Mouse (Mus musculus) heart, adult 2 months (tissue): Measurements from ENCODE around the gene Coq7. TPM values are rescaled to one million over a fixed set of nuclear protein-coding genes. Genes with fewer than 3 reads are reported as not detected.

Experiments used
- DNase-seq, 2 experiments: peaks; one replicate each; pipeline ENCODE4 v3.0.0; 2021
- H3K27ac ChIP-seq: fragments of 200-600 bp; 2 replicates; pipeline ENCODE4 v1.8.1; 2022
- H3K27me3 ChIP-seq: fragments of 200-500 bp; 2 replicates; pipeline ENCODE4 v1.6.1; 2012; ENCODE audit warnings: mild to moderate bottlenecking, low read length, inconsistent platforms, mixed read lengths; ENCODE audit not compliant: control insufficient read depth, insufficient read depth
- H3K36me3 ChIP-seq: fragments of 200-500 bp; 2 replicates; pipeline ENCODE4 v1.6.1; 2012; ENCODE audit warnings: low read length, inconsistent platforms; ENCODE audit not compliant: control insufficient read depth, insufficient read depth
- H3K4me1 ChIP-seq: fragments of 200-500 bp; 2 replicates; pipeline ENCODE4 v1.6.1; 2011; ENCODE audit warnings: low read length; ENCODE audit not compliant: control insufficient read depth, insufficient read depth
- H3K4me3 ChIP-seq: fragments of 200-600 bp; 2 replicates; pipeline ENCODE4 v1.8.1; 2022
- H3K79me2 ChIP-seq: fragments of 200-500 bp; replicated peaks from 2 replicates; pipeline ENCODE4 v1.6.1; 2012; ENCODE audit warnings: mild to moderate bottlenecking, inconsistent platforms, low read length, moderate library complexity, mixed read lengths; ENCODE audit not compliant: control insufficient read depth, insufficient read depth
- H3K9ac ChIP-seq: fragments of 200-500 bp; 2 replicates; pipeline ENCODE4 v1.6.1; 2012; ENCODE audit warnings: low read depth, mild to moderate bottlenecking, control low read depth, inconsistent platforms, low read length, mixed read lengths
- CTCF ChIP-seq: fragments of 200-600 bp; IDR thresholded peaks from 2 replicates; pipeline ENCODE4 v1.8.1; 2022; ENCODE audit warnings: antibody characterized with exemption, mild to moderate bottlenecking, moderate library complexity
- EP300 ChIP-seq: fragments of 200-500 bp; IDR thresholded peaks from 2 replicates; pipeline ENCODE4 v1.6.1; 2011; ENCODE audit warnings: low read depth, low read length, control low read depth; ENCODE audit not compliant: insufficient read depth
- POLR2A ChIP-seq: fragments of 200-500 bp; IDR thresholded peaks from 2 replicates; pipeline ENCODE4 v1.6.1; 2011; ENCODE audit warnings: mild to moderate bottlenecking, low read depth, low read length, control low read depth; ENCODE audit not compliant: insufficient read depth
- WGBS: fragments of 180-500 bp; shearing (Covaris S2); methylation state at CpG from one replicate; pipeline ENCODE4 v1.1.7; 2018; 5-methylcytosine and 5-hydroxymethylcytosine counted together
- intact Hi-C: fragments of 180-260 bp; cut with DNase I; formaldehyde crosslinking; loops from one replicate; pipeline ENCODE4 v1.15.1; 2025
- polyA plus RNA-seq: library from polyadenylated mRNA; depleted of rRNA; stranded (reverse); fragments of >200 nt; gene quantifications from 2 replicates; pipeline ENCODE4 v1.2.3, GENCODE M21; 2012
- total RNA-seq, 2 experiments: library from RNA; stranded (reverse); gene quantifications; 2 replicates each; pipeline ENCODE4 v1.2.3; 2021

Coq7 gene
- total and polyA plus RNA-seq, 3 experiments, result 110 to 151 (median 128) TPM

DNA sequence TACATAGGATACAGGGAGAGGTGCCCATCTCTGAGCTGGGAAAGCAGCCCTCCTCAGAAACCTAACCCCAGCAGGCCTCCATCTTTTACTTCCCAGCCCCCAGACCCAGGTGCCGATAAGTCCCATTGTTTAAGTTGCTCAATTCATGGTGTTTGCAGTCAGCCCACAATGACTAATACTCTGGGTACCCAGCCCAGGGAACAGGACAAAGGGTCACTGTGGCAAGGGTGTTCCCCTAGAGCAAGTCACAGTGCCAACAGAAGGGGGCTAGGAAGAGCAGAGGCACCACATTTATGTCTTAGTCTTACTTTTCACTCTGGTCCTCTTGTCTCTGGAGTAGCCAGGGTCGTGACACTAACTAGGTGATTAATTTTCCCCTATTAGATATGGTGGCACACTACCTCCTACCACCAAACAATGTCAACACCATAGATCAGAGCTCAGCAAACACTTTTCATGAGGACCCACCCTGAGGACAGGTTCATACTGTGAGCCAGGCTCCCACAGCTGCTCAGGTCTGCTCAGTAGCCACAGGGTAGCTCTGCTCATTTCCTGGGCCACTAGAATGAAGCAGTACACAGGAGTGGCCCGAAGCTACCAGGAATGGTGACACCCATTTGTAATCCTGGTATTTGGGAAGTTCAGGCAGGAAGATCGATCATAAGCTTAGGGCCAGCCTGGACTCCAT is 38.1 kb downstream of the Coq7 start:
- no peaks in the 10 kb centered on the region for H3K27me3 ChIP-seq
- DNase-seq, result no peak
- peaks cover 4% of the 10 kb centered on the region; the same call in 1 of the 2 replicates for H3K4me1 ChIP-seq
- no peak overlapping the region for H3K27ac ChIP-seq
- intact Hi-C loops, result no loop called here
- H3K36me3 ChIP-seq, result no peaks in the 10 kb centered on the region
- WGBS, result 84% methylated on average over 4 of the region's 4 CpGs
- peaks cover 2% of the 10 kb centered on the region; the same call in 1 of the 2 replicates for H3K79me2 ChIP-seq
- TF ChIP-seq POLR2A, result no peak
- no peak for TF ChIP-seq CTCF
- no peak for TF ChIP-seq EP300
- no peak overlapping the region for H3K4me3 ChIP-seq
- no peak overlapping the region for H3K9ac ChIP-seq

DNA sequence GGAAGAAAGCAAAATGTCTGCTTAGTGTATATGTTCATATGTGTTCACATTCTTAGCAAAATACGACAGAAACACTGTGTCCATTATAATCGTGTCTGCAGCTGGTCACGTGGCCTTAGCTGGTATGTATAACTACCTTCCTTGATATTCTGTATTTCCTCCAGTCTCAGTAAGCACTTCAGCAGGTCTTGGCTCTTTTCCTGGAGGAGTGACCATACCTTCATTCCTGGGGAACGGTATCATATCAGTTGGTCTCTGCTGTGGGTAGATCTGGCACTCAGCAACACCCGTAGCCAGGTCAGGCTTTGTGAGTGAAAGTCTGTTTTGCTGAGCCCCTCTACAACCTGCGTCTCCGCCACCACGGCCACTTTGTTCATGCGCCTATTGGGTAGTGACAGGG is 39.3 kb downstream of the Coq7 start:
- H3K79me2 ChIP-seq, result peaks cover 2% of the 10 kb centered on the region; the same call in 1 of the 2 replicates
- no peak overlapping the region for H3K9ac ChIP-seq
- no peak overlapping the region for H3K27ac ChIP-seq
- TF ChIP-seq CTCF, result no peak
- no peak for TF ChIP-seq EP300
- TF ChIP-seq POLR2A, result no peak
- H3K4me3 ChIP-seq, result no peak overlapping the region
- H3K4me1 ChIP-seq, result peaks cover 5% of the 10 kb centered on the region
- no peaks in the 10 kb centered on the region for H3K27me3 ChIP-seq
- 73% methylated on average over 9 of the region's 9 CpGs for WGBS
- peaks cover 6% of the 10 kb centered on the region for H3K36me3 ChIP-seq
- no peak for DNase-seq
- intact Hi-C loops, result loop anchor here (2.0 kb wide), 1 partner anchor 25 kb away; no protein-coding TSS in a partner anchor

DNA sequence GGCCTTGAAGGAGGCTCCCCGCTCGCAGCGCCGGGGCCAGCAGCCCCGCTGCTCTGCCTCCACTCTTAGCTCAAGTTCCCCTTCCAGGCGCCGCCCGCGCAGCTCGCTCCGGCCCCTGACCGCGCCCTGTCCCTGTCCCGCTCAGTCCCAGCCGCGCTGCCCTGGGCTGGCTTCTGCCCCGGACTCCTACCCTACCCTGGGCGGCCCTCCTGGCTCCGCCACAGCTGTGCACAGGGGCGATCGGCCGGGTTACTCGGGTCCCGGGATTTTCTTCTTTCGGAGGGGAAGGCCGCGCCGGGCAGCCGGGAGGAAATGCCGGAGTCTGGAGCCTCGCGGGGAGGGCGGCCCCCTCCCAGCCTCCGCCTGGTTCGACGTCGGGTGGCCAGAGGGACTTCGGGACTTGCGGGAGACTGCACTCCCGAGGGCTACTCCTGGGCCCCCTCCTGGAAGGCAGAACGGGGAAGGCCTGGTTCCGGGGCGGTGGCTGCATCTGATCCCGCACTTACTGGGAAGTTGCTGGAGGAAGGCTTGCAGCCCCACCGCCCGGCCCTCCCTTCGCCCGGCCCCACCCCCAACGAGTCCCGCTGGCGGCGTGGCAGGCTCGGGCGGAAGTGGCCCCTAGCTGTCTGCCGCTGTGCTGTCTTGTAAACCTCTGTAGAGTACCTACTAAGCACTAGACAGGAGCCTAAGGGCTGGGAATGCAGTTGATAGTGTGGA is 41.6 kb downstream of the Coq7 start, which contains the start of gene Itpripl2:
Gene Itpripl2 (minus strand): TSS at position 545 of the 717 bp plus-strand sequence.
- Histone ChIP-seq H3K27me3 (no peaks in the 10 kb centered on the region), H3K9ac (peak within 1 kb of the TSS; percentile 99), H3K27ac (peak within 1 kb of the TSS; percentile 99), H3K4me1 (peaks cover 11% of the 10 kb centered on the region), H3K79me2 (peaks cover 2% of the 10 kb centered on the region; the same call in 1 of the 2 replicates), H3K4me3 (peak within 1 kb of the TSS; percentile 88), H3K36me3 (peaks cover 18% of the 10 kb centered on the region)
- intact Hi-C loops, result loop anchor here (1.0 to 2.0 kb wide), 4 partner anchors 23 to 43 kb away; partner anchors contain the start of genes Coq7 and Syt17
- peak; percentile 76 for TF ChIP-seq POLR2A
- 0 out of 2 replicates have a peak, but pooled peaks have one; percentile 57 for TF ChIP-seq EP300
- peak; percentile 44 for TF ChIP-seq CTCF
- DNase-seq, result peak; percentile 91 to 92
- WGBS, result under 1% methylated on average over 55 of the region's 55 CpGs

DNA sequence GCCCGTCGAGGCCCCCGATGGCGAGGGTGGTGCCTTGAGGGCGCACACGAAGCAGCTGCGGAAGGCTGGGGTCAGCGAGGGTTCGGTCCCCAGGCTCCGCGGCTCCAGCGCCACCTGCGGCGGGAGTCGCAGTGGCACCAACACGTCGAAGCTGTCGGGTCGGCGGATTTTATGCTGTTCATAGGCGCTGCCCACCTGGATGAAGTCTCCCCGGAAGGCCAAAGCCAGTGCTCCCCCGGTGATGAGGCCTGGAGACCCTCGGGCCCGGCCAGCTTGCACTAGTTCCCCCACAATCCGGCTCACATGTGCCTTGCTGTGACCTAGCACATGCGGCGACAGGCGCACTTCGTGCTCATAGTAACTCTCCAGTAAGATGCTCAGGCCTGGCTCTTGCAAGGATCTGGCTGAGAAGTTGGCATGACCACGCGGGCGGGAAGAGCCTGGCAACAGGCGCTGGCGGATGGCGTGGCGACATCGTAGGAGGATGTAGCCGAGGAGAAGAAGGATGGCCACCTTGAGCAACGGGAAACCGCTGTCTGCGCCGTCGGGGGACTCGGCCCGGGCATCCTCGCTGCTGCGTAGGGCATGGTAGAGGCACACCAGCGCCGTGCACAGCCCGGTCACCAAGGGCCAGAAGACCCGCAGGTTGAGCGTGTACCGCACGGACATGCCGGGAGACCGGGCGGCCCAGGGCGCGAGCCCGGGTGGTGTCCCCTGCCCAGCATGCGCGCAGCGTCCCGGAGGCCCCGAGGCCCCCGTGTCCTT is 42.3 kb downstream of the Coq7 start:
- peaks cover 2% of the 10 kb centered on the region; the same call in 1 of the 2 replicates for H3K79me2 ChIP-seq
- 4% methylated on average over 67 of the region's 67 CpGs for WGBS
- peak overlapping the region; percentile 99 for H3K27ac ChIP-seq
- H3K36me3 ChIP-seq, result peaks cover 25% of the 10 kb centered on the region
- H3K27me3 ChIP-seq, result no peaks in the 10 kb centered on the region
- DNase-seq, result peak; percentile 59 to 76
- intact Hi-C loops, result loop anchor here (1.0 to 2.0 kb wide), 3 partner anchors 22 to 43 kb away; partner anchors contain the start of genes Coq7 and Syt17
- peak; percentile 68 for TF ChIP-seq CTCF
- TF ChIP-seq EP300, result no peak
- peaks cover 11% of the 10 kb centered on the region for H3K4me1 ChIP-seq
- peak overlapping the region; percentile 99 for H3K9ac ChIP-seq
- H3K4me3 ChIP-seq, result peak overlapping the region; percentile 88

DNA sequence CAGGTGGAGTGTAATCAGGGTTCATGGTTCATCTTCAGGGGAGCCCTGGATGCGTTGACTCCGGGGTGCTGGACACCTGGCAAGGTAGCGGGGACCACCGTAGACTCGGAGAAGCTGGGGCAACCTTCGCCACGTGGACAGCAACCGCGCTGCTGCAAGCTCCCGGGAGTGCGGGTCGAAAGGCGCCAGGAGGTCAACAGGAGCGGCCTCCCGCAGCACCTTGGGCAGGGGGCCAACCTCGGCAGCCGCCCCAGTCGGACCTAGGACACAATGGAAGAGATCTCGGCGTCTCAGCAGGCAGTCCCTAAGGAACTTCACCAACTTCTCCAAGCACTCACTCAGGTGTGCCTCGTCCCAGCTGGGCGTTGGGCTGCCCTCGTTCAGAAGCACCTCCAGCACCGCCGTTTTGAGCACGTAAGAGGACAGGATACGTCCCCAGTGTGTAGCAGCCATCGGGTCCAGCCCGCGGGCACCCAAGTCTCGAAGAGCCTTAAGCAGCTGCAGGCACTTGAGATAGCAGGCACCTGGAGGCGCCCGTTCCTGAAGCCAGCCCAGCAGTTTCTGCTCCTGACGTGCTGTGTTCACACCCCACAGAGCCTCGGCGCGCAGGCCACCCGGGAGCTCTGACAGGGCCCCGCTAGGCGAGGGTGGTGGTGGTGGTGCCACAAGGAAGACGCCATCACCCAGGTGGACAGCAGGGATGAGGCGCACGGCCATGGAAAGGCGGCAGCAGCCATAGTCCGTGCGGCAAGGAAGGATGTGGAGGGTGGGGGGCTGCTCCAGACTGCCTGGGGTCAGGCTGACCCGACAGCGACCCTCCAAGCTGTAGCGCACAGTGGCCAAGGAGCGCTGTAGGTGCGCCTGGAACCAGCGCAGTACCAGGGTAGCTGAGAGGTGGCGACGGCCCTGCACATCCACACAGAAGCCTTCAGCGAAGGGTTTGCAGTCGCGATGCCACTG is 43.2 kb downstream of the Coq7 start:
- Histone ChIP-seq H3K79me2 (peaks cover 2% of the 10 kb centered on the region; the same call in 1 of the 2 replicates), H3K27ac (peak overlapping the region; percentile 99), H3K27me3 (no peaks in the 10 kb centered on the region), H3K9ac (peak overlapping the region; percentile 99), H3K36me3 (peaks cover 32% of the 10 kb centered on the region), H3K4me1 (peaks cover 13% of the 10 kb centered on the region), H3K4me3 (peak overlapping the region; percentile 88)
- TF ChIP-seq POLR2A, result no peak
- TF ChIP-seq EP300, result no peak
- TF ChIP-seq CTCF, result no peak
- peak; percentile 32 to 63 for DNase-seq
- intact Hi-C loops, result loop anchor here (2.0 kb wide), 1 partner anchor 21 kb away; no protein-coding TSS in a partner anchor
- 27% methylated on average over 55 of the region's 57 CpGs for WGBS
